In genomic region chr10:127166404-127166715, GRCm38 (mm10) we compare ENCODE assay signal across 8 mouse cellular contexts. TPM values are rescaled to one million over a fixed set of nuclear protein-coding genes. Genes with fewer than 3 reads are reported as not detected.
DNase-seq lines count a peak whose midpoint lies in the region; ATAC-seq and TF ChIP-seq lines count a peak whose summit lies in the region.

No protein-coding gene starts in this region.

- H3K4me1 ChIP-seq in heart, postnatal 0 days (ENCODE audit: control insufficient read depth, insufficient read depth) = peaks cover 6% of the 10 kb centered on the region
- H3K4me1 ChIP-seq in G1E (ENCODE audit: insufficient read depth, low read depth, low read length) = peaks cover 69% of the 10 kb centered on the region
- peaks cover 24% of the 10 kb centered on the region for H3K4me1 ChIP-seq in forebrain, embryonic 16.5 days (replicated peaks; ENCODE audit: control insufficient read depth, insufficient read depth, low read length)

- H3K4me2 ChIP-seq in heart, postnatal 0 days (ENCODE audit: low read depth, low read length) = peak overlapping the region; percentile 92
- H3K4me2 ChIP-seq in forebrain, embryonic 16.5 days (ENCODE audit: low read length) = peak overlapping the region; percentile 87

- H3K4me3 ChIP-seq in heart, postnatal 0 days (ENCODE audit: low read depth, low read length) = peak overlapping the region; percentile 50
- peak overlapping the region; percentile 93 for H3K4me3 ChIP-seq in G1E (ENCODE audit: low read depth, low read length)
- H3K4me3 ChIP-seq in forebrain, embryonic 16.5 days (replicated peaks; ENCODE audit: low read length) = peak overlapping the region; percentile 71
- H3K4me3 ChIP-seq in macrophage (ENCODE audit: inconsistent target) = peak overlapping the region; percentile 39

- H3K9ac ChIP-seq in heart, postnatal 0 days (replicated peaks; ENCODE audit: low read depth, low read length) = no peak overlapping the region
- H3K9ac ChIP-seq in forebrain, embryonic 16.5 days (replicated peaks; ENCODE audit: low read depth, low read length) = peak overlapping the region; percentile 97

- ATAC-seq in heart, postnatal 0 days (ENCODE audit: insufficient read depth, low read depth) = no peak
- no peak for ATAC-seq in G1E (ENCODE audit: extremely low read depth, insufficient number of reproducible peaks, low FRiP score, poor library complexity, severe bottlenecking)
- no peak for ATAC-seq in forebrain, embryonic 16.5 days

- no peak for TF ChIP-seq CTCF in heart, postnatal 0 days (IDR thresholded peaks at IDR 0.05; ENCODE audit: low read depth)
- no peak for TF ChIP-seq CTCF in G1E (IDR thresholded peaks at IDR 0.05; ENCODE audit: low read depth, low read length)

- WGBS in heart, postnatal 0 days = 6% methylated on average over 11 of the region's 11 CpGs
- 5% methylated on average over 11 of the region's 11 CpGs for WGBS in forebrain, embryonic 16.5 days
- 35% methylated on average over 11 of the region's 11 CpGs for WGBS in macrophage (ENCODE audit: missing documents)

- H3K9me3 ChIP-seq in heart, postnatal 0 days (replicated peaks; ENCODE audit: control insufficient read depth, low read length) = no peaks in the 10 kb centered on the region
- H3K9me3 ChIP-seq in G1E (replicated peaks) = no peaks in the 10 kb centered on the region
- no peaks in the 10 kb centered on the region for H3K9me3 ChIP-seq in forebrain, embryonic 16.5 days (ENCODE audit: control insufficient read depth, low read length)

- H3K27ac ChIP-seq in heart, postnatal 0 days (ENCODE audit: low read depth) = no peak overlapping the region
- peak overlapping the region; percentile 71; the same call in 1 of the 2 replicates for H3K27ac ChIP-seq in forebrain, embryonic 16.5 days (ENCODE audit: low read length)
- H3K27ac ChIP-seq in macrophage = peak overlapping the region; percentile 28; the same call in 1 of the 2 replicates

- peaks cover 22% of the 10 kb centered on the region for H3K79me2 ChIP-seq in macrophage (ENCODE audit: inconsistent target)

- TF ChIP-seq EP300 in heart, postnatal 0 days (IDR thresholded peaks at IDR 0.05; ENCODE audit: low read depth) = no peak

- DNase-seq in heart, postnatal 0 days (ENCODE audit: low spot score) = no peak
- DNase-seq in heart, postnatal 36 days = no peak
- no peak for DNase-seq in G1E (ENCODE audit: low spot score)
- DNase-seq in right cerebral cortex, postnatal 25 days = no peak
- no peak for DNase-seq in urinary bladder, postnatal 10 days (ENCODE audit: low spot score)
- DNase-seq in spleen, postnatal 10 days (ENCODE audit: low spot score in 2 of 2) = no peak

- intact Hi-C loops in heart, postnatal 36 days (cut with DNase I) = loop anchor here (2.0 kb wide), 1 partner anchor 44 kb away; no protein-coding TSS in a partner anchor

- H3K36me3 ChIP-seq in heart, postnatal 0 days (replicated peaks; ENCODE audit: control insufficient read depth, insufficient read depth, low read length) = no peaks in the 10 kb centered on the region
- H3K36me3 ChIP-seq in G1E (replicated peaks) (peaks cover 60% of the 10 kb centered on the region), macrophage (ENCODE audit: inconsistent target) (no peaks in the 10 kb centered on the region; the same call in 1 of the 2 replicates)
- no peaks in the 10 kb centered on the region for H3K36me3 ChIP-seq in forebrain, embryonic 16.5 days (ENCODE audit: control insufficient read depth, insufficient read depth)

- peaks cover 80% of the 10 kb centered on the region for H3K27me3 ChIP-seq in heart, postnatal 0 days (ENCODE audit: control insufficient read depth, insufficient read depth, low read length)
- H3K27me3 ChIP-seq in G1E (ENCODE audit: insufficient read depth, low read length) = no peaks in the 10 kb centered on the region
- H3K27me3 ChIP-seq in forebrain, embryonic 16.5 days (replicated peaks; ENCODE audit: control insufficient read depth, insufficient read depth, low read length) = peaks cover 42% of the 10 kb centered on the region

RNA-seq across cellular contexts. Expression of gene B4galnt1, which starts 1.3 kb away (rescaled TPM):
- 2.3 and 7.7 TPM in 2 replicates for total RNA-seq in heart, postnatal 0 days (2014; rRNA removed; ENCODE audit: low replicate concordance)
- 0.72 and 0.82 TPM in 2 replicates for polyA plus RNA-seq in heart, postnatal 0 days (2015; fragmentation: Nextera tagmentation; extraction: Ambion mirVana)
- 1 to 10 TPM; 1.6 to 2.7 TPM for total RNA-seq in heart, postnatal 36 days (2021)
- total RNA-seq in G1E (2014; fragmentation: Nextera tagmentation) (173 and 188 TPM in 2 replicates), G1E (2017) (65.0 and 66.7 TPM in 2 replicates)
- polyA plus RNA-seq in G1E (2012) (292 and 318 TPM in 2 replicates), macrophage (2018) (37.2 to 59.2 TPM (median 48.4 TPM) in 3 replicates)
- 41.5 and 45.8 TPM in 2 replicates for polyA plus RNA-seq in forebrain, embryonic 16.5 days (2015; fragmentation: Nextera tagmentation; extraction: Ambion mirVana)
- total RNA-seq in macrophage (2018; cell fraction: chromatin; rRNA removed) = 10 to 100 TPM in 23 of 26 experiments, 1 to 10 TPM in 3; 5.7 to 68.9 (median 24.3) TPM
- 10 to 100 TPM; 29.1 to 74.7 (median 52.3) TPM for total RNA-seq in macrophage (2018; cell fraction: cytosol; rRNA removed)
- 10 to 100 TPM; 25.7 to 91.1 (median 47.9) TPM for total RNA-seq in macrophage (2018; cell fraction: nucleus; rRNA removed)

RNA-seq across cellular contexts. Expression of gene Slc26a10, which starts 14.1 kb away (rescaled TPM):
- total RNA-seq in heart, postnatal 0 days (2014; rRNA removed; ENCODE audit: low replicate concordance) = 51.0 and 61.2 TPM in 2 replicates
- polyA plus RNA-seq in heart, postnatal 0 days (2015; fragmentation: Nextera tagmentation; extraction: Ambion mirVana) = 22.8 and 23.3 TPM in 2 replicates
- total RNA-seq in heart, postnatal 36 days (2021) = 10 to 100 TPM; 17.2 to 23.1 TPM
- 8.4 and 10.1 TPM in 2 replicates for total RNA-seq in G1E (2014; fragmentation: Nextera tagmentation)
- total RNA-seq in G1E (2017) = 0.58 and 0.98 TPM in 2 replicates
- 0.68 and 0.94 TPM in 2 replicates for polyA plus RNA-seq in G1E (2012)
- 1.0 and 1.6 TPM in 2 replicates for polyA plus RNA-seq in forebrain, embryonic 16.5 days (2015; fragmentation: Nextera tagmentation; extraction: Ambion mirVana)
- total RNA-seq in macrophage (2018; cell fraction: chromatin; rRNA removed) = not detected
- under 1 TPM in 17 of 26 experiments, not detected in 9; 0.03 to 0.19 (median 0.09) TPM for total RNA-seq in macrophage (2018; cell fraction: cytosol; rRNA removed)
- under 1 TPM in 1 of 26 experiments, not detected in 25; 0.18 TPM for total RNA-seq in macrophage (2018; cell fraction: nucleus; rRNA removed)
- 1.2 TPM in 1 of 3 replicates, not detected in the others for polyA plus RNA-seq in macrophage (2018)

RNA-seq across cellular contexts. Expression of gene Arhgef25, which starts 23.5 kb away (rescaled TPM):
- 20.8 and 44.2 TPM in 2 replicates for total RNA-seq in heart, postnatal 0 days (2014; rRNA removed; ENCODE audit: low replicate concordance)
- 10.0 and 13.8 TPM in 2 replicates for polyA plus RNA-seq in heart, postnatal 0 days (2015; fragmentation: Nextera tagmentation; extraction: Ambion mirVana)
- 10 to 100 TPM; 12.4 to 12.8 TPM for total RNA-seq in heart, postnatal 36 days (2021)
- total RNA-seq in G1E (2014; fragmentation: Nextera tagmentation) (49.0 and 70.1 TPM in 2 replicates), G1E (2017) (43.0 and 51.4 TPM in 2 replicates)
- polyA plus RNA-seq in G1E (2012) (98.4 and 120 TPM in 2 replicates), macrophage (2018) (not detected in 3 replicates)
- polyA plus RNA-seq in forebrain, embryonic 16.5 days (2015; fragmentation: Nextera tagmentation; extraction: Ambion mirVana) = 32.3 and 33.0 TPM in 2 replicates
- total RNA-seq in macrophage (2018; cell fraction: chromatin; rRNA removed) = 1 to 10 TPM in 2 of 26 experiments, under 1 TPM in 4, not detected in 20; 0.26 to 8.3 (median 0.79) TPM
- total RNA-seq in macrophage (2018; cell fraction: cytosol; rRNA removed) = under 1 TPM in 4 of 26 experiments, not detected in 22; 0.05 to 0.10 (median 0.09) TPM
- total RNA-seq in macrophage (2018; cell fraction: nucleus; rRNA removed) = 1 to 10 TPM in 2 of 26 experiments, under 1 TPM in 1, not detected in 23; 0.40 to 2.2 (median 1.6) TPM

RNA-seq across cellular contexts. Expression of gene Dtx3, which starts 29.2 kb away (rescaled TPM):
- total RNA-seq in heart, postnatal 0 days (2014; rRNA removed; ENCODE audit: low replicate concordance) = 44.4 and 64.1 TPM in 2 replicates
- 28.8 and 30.0 TPM in 2 replicates for polyA plus RNA-seq in heart, postnatal 0 days (2015; fragmentation: Nextera tagmentation; extraction: Ambion mirVana)
- total RNA-seq in heart, postnatal 36 days (2021) = 10 to 100 TPM; 25.8 to 29.4 TPM
- total RNA-seq in G1E (2014; fragmentation: Nextera tagmentation) (318 and 360 TPM in 2 replicates), G1E (2017) (95.8 and 125 TPM in 2 replicates)
- polyA plus RNA-seq in G1E (2012) (213 and 260 TPM in 2 replicates), macrophage (2018) (10.9 to 46.7 TPM (median 15.1 TPM) in 3 replicates)
- polyA plus RNA-seq in forebrain, embryonic 16.5 days (2015; fragmentation: Nextera tagmentation; extraction: Ambion mirVana) = 179 and 224 TPM in 2 replicates
- total RNA-seq in macrophage (2018; cell fraction: chromatin; rRNA removed) = 100 to 1,000 TPM in 2 of 26 experiments, 10 to 100 TPM in 24; 31.0 to 122 (median 61.3) TPM
- 10 to 100 TPM in 16 of 26 experiments, 1 to 10 TPM in 10; 5.7 to 32.8 (median 14.5) TPM for total RNA-seq in macrophage (2018; cell fraction: cytosol; rRNA removed)
- 100 to 1,000 TPM in 11 of 26 experiments, 10 to 100 TPM in 15; 33.8 to 234 (median 81.8) TPM for total RNA-seq in macrophage (2018; cell fraction: nucleus; rRNA removed)

RNA-seq across cellular contexts. Expression of gene Pip4k2c, which starts 45.0 kb away (rescaled TPM):
- 22.4 and 23.7 TPM in 2 replicates for total RNA-seq in heart, postnatal 0 days (2014; rRNA removed; ENCODE audit: low replicate concordance)
- 24.7 and 25.0 TPM in 2 replicates for polyA plus RNA-seq in heart, postnatal 0 days (2015; fragmentation: Nextera tagmentation; extraction: Ambion mirVana)
- 10 to 100 TPM; 26.9 to 29.9 TPM for total RNA-seq in heart, postnatal 36 days (2021)
- total RNA-seq in G1E (2014; fragmentation: Nextera tagmentation) = 136 and 141 TPM in 2 replicates
- total RNA-seq in G1E (2017) = 126 and 133 TPM in 2 replicates
- 130 and 151 TPM in 2 replicates for polyA plus RNA-seq in G1E (2012)
- polyA plus RNA-seq in forebrain, embryonic 16.5 days (2015; fragmentation: Nextera tagmentation; extraction: Ambion mirVana) = 26.7 and 28.4 TPM in 2 replicates
- 10 to 100 TPM in 23 of 26 experiments, 1 to 10 TPM in 3; 6.7 to 41.3 (median 22.5) TPM for total RNA-seq in macrophage (2018; cell fraction: chromatin; rRNA removed)
- 10 to 100 TPM; 35.9 to 59.0 (median 46.8) TPM for total RNA-seq in macrophage (2018; cell fraction: cytosol; rRNA removed)
- total RNA-seq in macrophage (2018; cell fraction: nucleus; rRNA removed) = 10 to 100 TPM; 19.1 to 51.7 (median 31.5) TPM
- polyA plus RNA-seq in macrophage (2018) = 33.0 to 42.7 TPM (median 40.2 TPM) in 3 replicates

Comparison
In these comparisons a context has a peak if more than half of its experiments do, and no peak if none do; other contexts are left out.
1. H3K4me3 ChIP-seq: peak in every context shown above with its lines; median percentile 93 in G1E; 71 in forebrain, embryonic 16.5 days; 50 in heart, postnatal 0 days; 39 in macrophage.
2. RNA of gene B4galnt1, which starts 1.3 kb away (polyA plus RNA-seq): 292 to 318 TPM in G1E, 37.2 to 59.2 TPM in macrophage and 41.5 to 45.8 TPM in forebrain, embryonic 16.5 days; 0.72 to 0.82 TPM in heart, postnatal 0 days; every median in the first group is over 10 times any median in the second.
3. RNA of gene Arhgef25, which starts 23.5 kb away (polyA plus RNA-seq): 98.4 to 120 TPM in G1E, 32.3 to 33.0 TPM in forebrain, embryonic 16.5 days and 10.0 to 13.8 TPM in heart, postnatal 0 days; not detected in macrophage; every median in the first group is over 10 times any median in the second.